Mouse (Mus musculus) testis, adult 2 months (tissue): Measurements from ENCODE around the gene Unc119. TPM values are rescaled to one million over a fixed set of nuclear protein-coding genes. Genes with fewer than 3 reads are reported as not detected.

ENCODE experiments used
- H3K27ac ChIP-seq: fragments of 200-500 bp; 2 replicates; pipeline ENCODE4 v1.5.1; 2012; ENCODE audit warnings: low read depth, low read length; ENCODE audit not compliant: control insufficient read depth, insufficient read depth
- H3K27me3 ChIP-seq: fragments of 200-500 bp; 2 replicates; pipeline ENCODE4 v1.6.1; 2012; ENCODE audit warnings: mild to moderate bottlenecking, low read length, moderate library complexity; ENCODE audit not compliant: control insufficient read depth, insufficient read depth
- H3K36me3 ChIP-seq: fragments of 200-500 bp; 2 replicates; pipeline ENCODE4 v1.6.1; 2012; ENCODE audit warnings: mild to moderate bottlenecking, low read length; ENCODE audit not compliant: control insufficient read depth, insufficient read depth
- H3K4me1 ChIP-seq: fragments of 200-500 bp; 2 replicates; pipeline ENCODE4 v1.6.1; 2012; ENCODE audit warnings: low read length; ENCODE audit not compliant: control insufficient read depth, insufficient read depth
- H3K4me3 ChIP-seq: fragments of 200-500 bp; 2 replicates; pipeline ENCODE4 v1.5.1; 2012; ENCODE audit warnings: low read depth, mild to moderate bottlenecking, low read length, moderate library complexity, mixed read lengths; ENCODE audit not compliant: control insufficient read depth
- CTCF ChIP-seq: fragments of 200-500 bp; IDR thresholded peaks from 2 replicates; pipeline ENCODE4 v1.5.1; 2012; ENCODE audit warnings: low read depth, mild to moderate bottlenecking, inconsistent platforms, low read length, moderate library complexity; ENCODE audit not compliant: control insufficient read depth, insufficient read depth, insufficient replicate concordance
- POLR2A ChIP-seq: fragments of 200-500 bp; IDR thresholded peaks from 2 replicates; pipeline ENCODE4 v1.6.1; 2012; ENCODE audit warnings: low read depth, mild to moderate bottlenecking, inconsistent platforms, low read length, moderate library complexity; ENCODE audit not compliant: control insufficient read depth
- polyA plus RNA-seq: library from polyadenylated mRNA; depleted of rRNA; stranded (reverse); fragments of >200 nt; gene quantifications from 2 replicates; pipeline ENCODE4 v1.2.3, GENCODE M21; 2012

Unc119 gene
- polyA plus RNA-seq, 1 experiment, result 66.7 TPM

- H3K36me3 ChIP-seq, result no peaks in the 10 kb centered on the region
- H3K4me3 ChIP-seq, result peak overlapping the region; percentile 36
- H3K27me3 ChIP-seq, result no peaks in the 10 kb centered on the region
- H3K4me1 ChIP-seq, result peaks cover 13% of the 10 kb centered on the region
- H3K27ac ChIP-seq, result peak overlapping the region; percentile 87
- TF ChIP-seq POLR2A (no peak), CTCF (no peak)
Observed at GRCm38 (mm10) chr11:78344890-78345715, 1.8 kb downstream of the Unc119 start.

- no peaks in the 10 kb centered on the region for H3K27me3 ChIP-seq
- peak overlapping the region; percentile 87; the same call in 1 of the 2 replicates for H3K27ac ChIP-seq
- H3K4me1 ChIP-seq, result peaks cover 13% of the 10 kb centered on the region
- no peaks in the 10 kb centered on the region for H3K36me3 ChIP-seq
- no peak overlapping the region for H3K4me3 ChIP-seq
- no peak for TF ChIP-seq POLR2A
- TF ChIP-seq CTCF, result no peak
Observed at GRCm38 (mm10) chr11:78345801-78346200, 2.5 kb downstream of the Unc119 start.

GRCm38 (mm10) chr11:78346326-78347069 lies 3.2 kb downstream of the Unc119 start:
- Histone ChIP-seq H3K4me3 (no peak overlapping the region), H3K27me3 (no peaks in the 10 kb centered on the region), H3K36me3 (no peaks in the 10 kb centered on the region), H3K4me1 (peaks cover 13% of the 10 kb centered on the region), H3K27ac (no peak overlapping the region)
- TF ChIP-seq CTCF (no peak), POLR2A (no peak)

- no peaks in the 10 kb centered on the region for H3K36me3 ChIP-seq
- peaks cover 13% of the 10 kb centered on the region for H3K4me1 ChIP-seq
- no peak overlapping the region for H3K27ac ChIP-seq
- H3K27me3 ChIP-seq, result no peaks in the 10 kb centered on the region
- no peak overlapping the region for H3K4me3 ChIP-seq
- TF ChIP-seq CTCF, result peak; percentile 61; the same call in 1 of the 2 replicates
- TF ChIP-seq POLR2A, result no peak
Observed at GRCm38 (mm10) chr11:78347070-78347754, 3.9 kb downstream of the Unc119 start.

- Histone ChIP-seq H3K4me1 (peaks cover 13% of the 10 kb centered on the region), H3K36me3 (no peaks in the 10 kb centered on the region), H3K27me3 (no peaks in the 10 kb centered on the region), H3K4me3 (no peak overlapping the region), H3K27ac (no peak overlapping the region)
- no peak for TF ChIP-seq POLR2A
- TF ChIP-seq CTCF, result no peak
Observed at GRCm38 (mm10) chr11:78347908-78348307, 4.6 kb downstream of the Unc119 start.

GRCm38 (mm10) chr11:78348474-78348873 lies 5.2 kb downstream of the Unc119 start:
- TF ChIP-seq CTCF (no peak), POLR2A (no peak)
- no peak overlapping the region for H3K4me3 ChIP-seq
- no peak overlapping the region for H3K27ac ChIP-seq
- peaks cover 11% of the 10 kb centered on the region for H3K4me1 ChIP-seq
- H3K27me3 ChIP-seq, result no peaks in the 10 kb centered on the region
- H3K36me3 ChIP-seq, result no peaks in the 10 kb centered on the region
